31 mouse cellular contexts compared by ENCODE assay signal in the genomic region with DNA sequence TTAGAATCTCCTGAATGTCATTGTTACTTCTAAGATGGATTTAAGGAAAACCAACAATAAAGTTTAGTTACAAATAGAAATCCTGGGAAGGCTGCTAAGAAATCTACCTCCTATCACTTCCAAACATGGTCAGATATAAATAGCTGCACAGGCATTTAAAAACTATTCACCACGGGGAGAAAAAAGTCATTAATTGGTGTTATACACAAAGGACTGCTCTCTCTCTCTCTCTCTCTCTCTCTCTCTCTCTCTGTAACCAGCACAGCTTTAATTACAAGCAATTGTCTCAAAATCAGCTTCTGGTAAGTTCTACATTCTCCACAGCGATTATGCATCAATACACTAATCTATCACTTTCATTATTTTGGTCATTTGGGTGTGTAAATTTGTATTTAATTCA.
"Had no signal": no experiment of that assay in that cellular context is flagged by ENCODE, and none has a peak within 500 bp of the region (broad histone marks: within the 10 kb centered on the region; RNA-seq: fewer than 3 reads in every experiment).

No protein-coding gene starts in this region.

- ATAC-seq: hindbrain, embryonic 16.5 days; hindbrain, postnatal 0 days; inflammation-experienced regulatory T-cells, adult 6 months; intestine, embryonic 15.5 days; intestine, embryonic 16.5 days; intestine, postnatal 0 days had no signal

- H3K4me2 ChIP-seq: heart, embryonic 11.5 days; heart, embryonic 12.5 days; heart, embryonic 13.5 days; heart, embryonic 15.5 days; hindbrain, embryonic 12.5 days; hindbrain, embryonic 13.5 days; hindbrain, embryonic 14.5 days; hindbrain, embryonic 15.5 days; intestine, embryonic 15.5 days; kidney, embryonic 15.5 days had no signal

- DNase-seq: kidney, adult 11 months; kidney, adult 18-20 months; kidney, adult 2 months; kidney, adult 8-10 months; kidney, adult 9 months; kidney, postnatal 10 days; kidney, postnatal 14 days; kidney, postnatal 25 days; kidney, postnatal 36 days; kidney, postnatal 4 days; layer of hippocampus, adult 9-11 months; layer of hippocampus, postnatal 36 days had no signal

- H3K4me3 ChIP-seq: heart, embryonic 10.5 days; heart, embryonic 12.5 days; heart, embryonic 13.5 days; heart, embryonic 15.5 days; hindbrain, embryonic 12.5 days; hindbrain, embryonic 13.5 days; hindbrain, embryonic 15.5 days; intestine, embryonic 15.5 days; kidney, embryonic 15.5 days; layer of hippocampus, adult 2 months; left cerebral cortex, adult 2 months had no signal

- H3K27ac ChIP-seq: heart, embryonic 10.5 days; heart, embryonic 13.5 days; heart, embryonic 15.5 days; hindbrain, embryonic 12.5 days; hindbrain, embryonic 13.5 days; hindbrain, embryonic 14.5 days; hindbrain, embryonic 15.5 days; hindbrain, postnatal 0 days; intestine, embryonic 15.5 days; kidney, embryonic 15.5 days; kidney, postnatal 0 days; layer of hippocampus, adult 2 months; left cerebral cortex, adult 2 months had no signal

- H3K4me1 ChIP-seq: heart, embryonic 10.5 days; heart, embryonic 12.5 days; heart, embryonic 13.5 days; heart, embryonic 15.5 days; hindbrain, embryonic 12.5 days; hindbrain, embryonic 13.5 days; hindbrain, embryonic 15.5 days; intestine, embryonic 15.5 days; kidney, embryonic 15.5 days had no signal

- H3K9ac ChIP-seq: heart, embryonic 12.5 days; heart, embryonic 13.5 days; heart, embryonic 15.5 days; hindbrain, embryonic 12.5 days; hindbrain, embryonic 13.5 days; hindbrain, embryonic 14.5 days; hindbrain, embryonic 15.5 days; intestine, embryonic 15.5 days; kidney, embryonic 15.5 days had no signal

- H3K27me3 ChIP-seq: heart, embryonic 12.5 days; heart, embryonic 13.5 days; heart, embryonic 15.5 days; hindbrain, embryonic 12.5 days; hindbrain, embryonic 13.5 days; hindbrain, embryonic 15.5 days; intestine, embryonic 15.5 days; kidney, embryonic 15.5 days had no signal

- H3K9me3 ChIP-seq: heart, embryonic 10.5 days; heart, embryonic 12.5 days; heart, embryonic 15.5 days; hindbrain, embryonic 12.5 days; hindbrain, embryonic 13.5 days; hindbrain, embryonic 15.5 days; intestine, embryonic 15.5 days; kidney, embryonic 15.5 days had no signal

- H3K36me3 ChIP-seq: heart, embryonic 10.5 days; heart, embryonic 12.5 days; heart, embryonic 13.5 days; heart, embryonic 15.5 days; hindbrain, embryonic 12.5 days; hindbrain, embryonic 13.5 days; hindbrain, embryonic 15.5 days; intestine, embryonic 15.5 days; kidney, embryonic 15.5 days had no signal
